Mouse (Mus musculus): ENCODE results near the gene Rnf144a. TPM values are rescaled to one million over a fixed set of nuclear protein-coding genes. Genes with fewer than 3 reads are reported as not detected.

The Rnf144a gene
- polyA plus RNA-seq (2016; fragmentation: Nextera tagmentation; extraction: Ambion mirVana) = 9.7 and 17.8 TPM in 2 replicates

DNA sequence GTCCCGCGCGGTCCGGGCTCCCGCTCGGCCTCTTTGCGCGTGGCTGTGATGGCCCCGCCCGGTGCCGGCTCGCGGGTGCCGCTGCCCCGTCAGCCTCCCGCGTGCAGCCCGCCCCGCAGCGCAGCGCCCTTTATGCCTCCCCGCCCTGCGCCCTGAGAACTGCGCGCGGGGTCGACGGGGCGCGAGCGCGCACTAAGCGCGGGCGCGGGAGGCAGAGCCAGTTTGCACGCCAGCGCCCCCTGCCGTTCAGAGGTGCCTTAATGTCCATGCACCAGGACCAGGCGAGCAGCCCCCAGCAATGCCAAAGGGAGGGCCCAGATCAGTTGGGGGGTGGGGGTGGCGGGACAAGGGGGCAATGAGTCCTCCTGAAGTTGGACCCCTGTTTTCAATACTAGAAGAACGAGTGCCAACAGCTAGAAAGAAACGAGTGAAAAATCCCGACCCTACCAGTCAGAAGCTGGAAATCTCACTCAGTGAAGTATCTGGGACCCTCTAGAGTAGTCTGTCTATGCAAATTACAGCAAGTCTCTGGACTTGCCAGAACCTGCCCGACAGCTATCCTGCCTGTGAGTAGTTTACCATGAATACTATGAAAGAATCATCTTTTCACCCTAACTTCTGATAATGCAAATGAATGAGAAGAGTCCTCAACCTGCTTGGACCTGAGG, at the start of gene Rnf144a:
Gene Rnf144a (minus strand): TSS at position 151 of the 668 bp plus-strand sequence.
- H3K4me3 ChIP-seq = peak within 1 kb of the TSS; percentile 95
- 2% methylated on average over 45 of the region's 45 CpGs for WGBS
- peaks cover 32% of the 10 kb centered on the region for H3K4me1 ChIP-seq
- no peaks in the 10 kb centered on the region for H3K36me3 ChIP-seq
- H3K9me3 ChIP-seq = no peaks in the 10 kb centered on the region
- H3K27me3 ChIP-seq (ENCODE audit: insufficient read depth, poor library complexity, severe bottlenecking) = peaks cover 1% of the 10 kb centered on the region; the same call in 1 of the 2 replicates
- peak; percentile 87 for DNase-seq (ENCODE audit: low spot score)
- H3K27ac ChIP-seq = peak within 1 kb of the TSS; percentile 94

DNA sequence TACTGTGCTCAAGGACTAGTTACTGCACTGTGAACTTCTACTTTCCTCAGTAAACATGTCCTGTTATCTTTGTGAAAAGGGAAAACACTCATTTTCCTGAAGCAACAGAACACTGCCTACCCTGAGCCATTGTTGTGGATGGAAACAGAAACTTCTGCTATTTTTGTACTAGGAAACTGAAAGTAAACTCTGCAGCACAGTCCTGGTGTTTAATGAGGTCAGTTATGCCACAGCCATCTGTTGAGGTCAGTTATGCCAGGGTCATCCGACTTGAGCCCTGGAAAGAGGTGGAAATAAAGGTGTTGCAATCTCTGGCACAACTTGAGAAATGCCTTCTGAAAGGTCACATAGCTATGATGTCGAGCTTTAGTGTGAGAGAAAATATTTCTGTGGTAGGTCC, 45.0 kb upstream of the Rnf144a start:
- Histone ChIP-seq H3K36me3 (no peaks in the 10 kb centered on the region), H3K4me3 (no peak overlapping the region), H3K27me3 (ENCODE audit: insufficient read depth, poor library complexity, severe bottlenecking) (no peaks in the 10 kb centered on the region), H3K4me1 (peaks cover 13% of the 10 kb centered on the region; the same call in 1 of the 2 replicates), H3K9me3 (no peaks in the 10 kb centered on the region), H3K27ac (no peak overlapping the region)
- 55% methylated on average over 2 of the region's 2 CpGs for WGBS
- DNase-seq (ENCODE audit: low spot score) = no peak

DNA sequence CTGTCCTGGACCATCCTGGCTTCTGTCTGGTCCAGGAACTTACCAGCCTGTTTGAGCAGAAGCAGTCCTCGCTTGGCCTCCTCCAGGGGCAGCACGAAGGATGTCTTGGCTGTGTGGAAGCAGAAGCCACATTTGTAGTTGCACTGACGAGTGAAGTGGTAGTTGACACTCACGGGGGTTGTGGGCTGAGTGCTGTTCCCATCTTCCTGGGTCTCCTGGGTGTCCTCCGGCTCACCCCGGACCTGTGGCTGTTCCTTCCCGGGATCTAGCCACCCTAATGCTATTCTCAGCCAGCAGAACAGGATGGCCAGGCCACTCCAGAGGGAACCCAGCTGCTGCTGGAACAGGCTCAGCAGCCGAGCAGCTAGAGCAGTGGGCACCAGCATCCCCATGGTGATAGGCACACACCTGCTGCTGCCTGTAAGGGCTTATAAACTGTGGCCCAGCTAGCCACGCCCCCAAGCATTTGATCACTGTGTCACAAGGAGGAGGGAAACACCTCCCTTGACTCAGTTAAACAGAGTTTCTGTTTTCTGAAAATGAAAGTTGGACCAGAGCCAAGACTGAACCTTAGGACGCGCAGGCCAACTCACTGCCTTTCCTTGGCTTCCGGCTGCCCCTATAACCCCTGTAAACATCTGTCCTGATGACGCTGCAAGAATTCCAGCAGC, 41.1 kb upstream of the Rnf144a start, which contains the start of gene Rsad2:
Gene Rsad2 (minus strand): TSS at position 425 of the 671 bp plus-strand sequence.
- no peak for DNase-seq (ENCODE audit: low spot score)
- H3K27me3 ChIP-seq (ENCODE audit: insufficient read depth, poor library complexity, severe bottlenecking) = no peaks in the 10 kb centered on the region
- WGBS = 52% methylated on average over 13 of the region's 13 CpGs
- H3K9me3 ChIP-seq = no peaks in the 10 kb centered on the region
- H3K36me3 ChIP-seq = no peaks in the 10 kb centered on the region
- no peak within 1 kb of the TSS for H3K4me3 ChIP-seq
- peaks cover 17% of the 10 kb centered on the region; the same call in 1 of the 2 replicates for H3K4me1 ChIP-seq
- H3K27ac ChIP-seq = peak within 1 kb of the TSS; percentile 36; the same call in 1 of the 2 replicates

DNA sequence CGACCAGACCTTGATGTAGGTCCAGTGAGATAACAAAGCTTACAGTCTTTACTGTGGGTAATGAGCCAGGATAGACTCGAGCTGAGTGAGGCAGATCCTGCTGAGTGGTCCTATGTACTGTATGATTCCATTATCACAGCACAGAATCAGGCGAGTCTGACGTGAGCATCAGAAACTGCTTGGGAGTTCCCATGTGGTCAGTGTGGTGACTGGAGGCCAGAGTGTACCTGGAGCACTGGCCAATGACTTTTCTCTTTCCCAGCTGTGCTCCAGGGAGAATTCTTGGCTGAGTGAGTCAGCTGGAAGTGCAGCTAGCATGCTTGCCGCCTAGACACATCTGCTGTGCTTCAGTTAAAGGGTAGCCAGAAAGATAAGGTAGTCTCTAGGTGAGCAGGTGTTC, 39.6 kb upstream of the Rnf144a start:
- Histone ChIP-seq H3K36me3 (no peaks in the 10 kb centered on the region), H3K4me3 (no peak overlapping the region), H3K4me1 (peaks cover 11% of the 10 kb centered on the region; the same call in 1 of the 2 replicates), H3K27ac (no peak overlapping the region), H3K27me3 (ENCODE audit: insufficient read depth, poor library complexity, severe bottlenecking) (no peaks in the 10 kb centered on the region), H3K9me3 (no peaks in the 10 kb centered on the region)
- DNase-seq (ENCODE audit: low spot score) = no peak
- 53% methylated on average over 5 of the region's 5 CpGs for WGBS

DNA sequence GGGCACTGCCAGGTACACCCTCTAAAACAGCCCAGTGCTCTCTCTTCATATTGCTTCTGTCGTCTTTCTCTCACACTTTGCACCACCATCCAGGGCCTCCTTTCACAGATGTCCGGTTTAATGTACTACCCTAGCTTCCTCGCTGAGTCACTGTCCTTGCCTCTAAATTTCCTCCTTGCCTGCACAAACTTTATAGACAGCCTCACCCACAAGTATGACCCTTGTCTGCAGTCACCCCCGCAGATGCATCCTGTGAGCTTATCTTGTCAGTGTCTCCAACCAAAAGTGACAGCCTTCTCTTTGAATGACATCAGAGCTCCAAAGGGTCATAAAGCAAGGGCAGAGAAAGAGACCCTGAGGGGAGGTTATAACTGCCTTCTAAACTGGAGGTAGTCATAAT, 37.9 kb upstream of the Rnf144a start:
- WGBS = 56% methylated on average over 4 of the region's 4 CpGs
- no peaks in the 10 kb centered on the region for H3K27me3 ChIP-seq (ENCODE audit: insufficient read depth, poor library complexity, severe bottlenecking)
- H3K9me3 ChIP-seq = no peaks in the 10 kb centered on the region
- H3K4me1 ChIP-seq = peaks cover 11% of the 10 kb centered on the region; the same call in 1 of the 2 replicates
- H3K27ac ChIP-seq = no peak overlapping the region
- DNase-seq (ENCODE audit: low spot score) = no peak
- H3K36me3 ChIP-seq = no peaks in the 10 kb centered on the region
- no peak overlapping the region for H3K4me3 ChIP-seq

DNA sequence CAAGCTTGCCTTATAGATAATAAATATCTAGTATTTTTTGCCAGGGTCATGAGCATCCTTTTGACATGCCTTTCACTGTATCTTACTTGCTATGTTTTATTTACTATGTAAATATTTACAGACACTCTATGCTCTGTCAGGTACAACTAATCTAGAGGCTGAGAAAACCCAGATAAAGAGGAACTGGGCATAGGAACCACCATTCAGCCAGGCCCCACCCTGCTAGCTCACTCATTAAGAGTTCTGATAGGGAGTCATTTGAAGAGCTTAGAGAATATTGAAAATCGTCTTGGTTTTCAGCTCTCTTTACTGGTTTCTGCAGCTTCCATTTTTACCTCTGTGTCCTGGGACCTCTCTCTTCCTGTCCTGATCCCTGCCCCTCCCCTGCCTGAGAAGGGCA, 36.1 kb upstream of the Rnf144a start:
- Histone ChIP-seq H3K27ac (no peak overlapping the region), H3K27me3 (ENCODE audit: insufficient read depth, poor library complexity, severe bottlenecking) (no peaks in the 10 kb centered on the region), H3K4me3 (no peak overlapping the region), H3K9me3 (no peaks in the 10 kb centered on the region), H3K36me3 (no peaks in the 10 kb centered on the region), H3K4me1 (peaks cover 8% of the 10 kb centered on the region; the same call in 1 of the 2 replicates)
- DNase-seq (ENCODE audit: low spot score) = no peak
- WGBS = 36% methylated on average over 1 of the region's 1 CpGs

DNA sequence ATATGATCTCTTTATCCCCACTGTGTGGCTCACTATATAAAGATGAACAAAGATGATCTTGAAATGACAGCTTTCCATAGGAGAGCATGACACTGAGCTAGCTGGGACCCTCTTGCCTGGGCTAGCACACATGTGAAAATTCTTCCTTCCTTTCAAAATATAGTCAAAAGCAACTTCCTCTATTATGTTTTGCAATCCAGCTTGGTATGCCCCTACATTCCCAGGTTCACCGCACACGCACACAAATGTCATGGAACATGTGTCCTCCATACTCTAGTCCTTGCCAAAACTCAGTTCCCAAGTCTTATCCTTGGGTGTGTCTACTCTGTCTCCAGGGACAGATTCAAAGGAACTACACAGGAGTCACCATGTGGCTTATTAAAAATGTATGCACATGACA, 34.4 kb upstream of the Rnf144a start:
- Histone ChIP-seq H3K4me3 (no peak overlapping the region), H3K27ac (no peak overlapping the region), H3K9me3 (no peaks in the 10 kb centered on the region), H3K27me3 (ENCODE audit: insufficient read depth, poor library complexity, severe bottlenecking) (no peaks in the 10 kb centered on the region), H3K4me1 (peaks cover 4% of the 10 kb centered on the region; the same call in 1 of the 2 replicates), H3K36me3 (no peaks in the 10 kb centered on the region)
- WGBS = 98% methylated on average over 2 of the region's 2 CpGs
- no peak for DNase-seq (ENCODE audit: low spot score)

DNA sequence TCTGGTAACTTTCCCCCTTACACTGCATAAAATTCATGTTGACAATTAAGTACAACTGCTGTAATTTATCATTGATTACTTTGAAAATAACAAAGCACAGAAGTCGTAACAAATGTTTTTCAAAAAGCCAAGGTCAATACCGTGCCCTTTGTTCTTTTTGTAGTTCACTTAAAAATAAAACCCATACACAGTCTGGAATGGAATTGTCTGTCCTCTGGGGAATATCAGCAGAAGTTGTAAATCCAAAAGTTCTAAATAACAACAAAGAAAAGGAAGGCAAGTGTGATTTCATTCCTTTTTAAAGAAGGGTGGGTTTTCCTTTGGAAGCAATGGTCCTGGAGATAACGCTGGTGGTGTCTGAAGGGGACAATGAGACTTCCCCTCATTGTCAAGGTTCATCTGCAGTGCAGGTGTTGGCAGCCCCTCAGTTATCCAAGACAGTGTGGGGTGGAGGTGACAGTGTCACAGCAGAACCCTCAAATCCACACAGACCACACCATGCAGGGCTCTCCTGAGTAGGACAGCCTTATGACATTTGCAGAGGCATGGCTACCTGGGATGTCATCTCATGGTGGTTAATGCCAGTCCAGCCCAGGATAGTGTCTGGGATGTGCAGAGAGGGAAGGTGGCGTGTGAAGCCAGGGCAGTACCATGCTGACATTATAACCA, 31.5 kb upstream of the Rnf144a start:
- Histone ChIP-seq H3K4me3 (no peak overlapping the region), H3K9me3 (no peaks in the 10 kb centered on the region), H3K4me1 (no peaks in the 10 kb centered on the region), H3K27ac (no peak overlapping the region), H3K36me3 (no peaks in the 10 kb centered on the region), H3K27me3 (ENCODE audit: insufficient read depth, poor library complexity, severe bottlenecking) (no peaks in the 10 kb centered on the region)
- no peak for DNase-seq (ENCODE audit: low spot score)
- 74% methylated on average over 4 of the region's 4 CpGs for WGBS

DNA sequence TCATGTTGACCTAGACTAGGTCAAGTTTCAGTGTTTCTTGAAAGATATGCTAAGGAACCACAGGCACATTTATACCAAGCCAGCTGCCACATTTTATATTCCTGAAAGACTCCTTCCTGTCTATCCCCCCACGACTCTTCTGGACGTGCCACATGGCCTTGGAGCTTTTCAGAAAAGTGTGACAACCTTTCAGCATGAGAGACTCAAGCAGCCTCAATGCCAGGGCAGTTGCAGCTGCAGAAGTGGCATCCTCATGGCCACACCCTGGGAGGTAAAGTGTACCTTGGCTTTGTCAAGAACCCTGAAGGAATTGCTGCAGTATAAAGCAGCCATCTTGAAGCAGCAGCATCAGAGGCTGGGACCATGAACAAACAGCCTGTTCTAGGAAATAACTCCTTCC, 29.5 kb upstream of the Rnf144a start:
- Histone ChIP-seq H3K4me1 (no peaks in the 10 kb centered on the region), H3K9me3 (no peaks in the 10 kb centered on the region), H3K36me3 (no peaks in the 10 kb centered on the region), H3K4me3 (no peak overlapping the region), H3K27me3 (ENCODE audit: insufficient read depth, poor library complexity, severe bottlenecking) (no peaks in the 10 kb centered on the region), H3K27ac (no peak overlapping the region)
- WGBS = 84% methylated on average over 2 of the region's 2 CpGs
- no peak for DNase-seq (ENCODE audit: low spot score)

DNA sequence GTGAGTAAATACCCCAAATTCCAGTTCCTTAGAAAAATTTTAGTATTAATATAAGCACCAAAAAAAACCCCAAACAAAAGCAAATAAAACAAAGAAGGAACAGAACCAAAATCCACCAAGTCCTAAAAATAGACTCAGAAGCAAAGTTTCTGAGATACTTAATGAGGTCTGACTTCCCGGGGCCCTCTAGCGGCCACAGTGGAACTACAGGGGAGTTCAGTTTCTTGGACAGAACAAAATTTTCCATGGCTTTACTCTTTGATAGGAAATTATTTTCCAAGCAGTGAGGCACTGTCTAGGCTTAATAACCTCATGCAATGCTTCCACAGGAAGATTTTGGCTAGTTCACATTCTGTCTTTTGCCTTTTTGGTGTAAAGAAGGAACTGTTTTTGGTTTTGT, 29.0 kb upstream of the Rnf144a start:
- 1% methylated on average over 2 of the region's 2 CpGs for WGBS
- no peak for DNase-seq (ENCODE audit: low spot score)
- no peaks in the 10 kb centered on the region for H3K4me1 ChIP-seq
- no peak overlapping the region for H3K27ac ChIP-seq
- no peaks in the 10 kb centered on the region for H3K36me3 ChIP-seq
- no peak overlapping the region for H3K4me3 ChIP-seq
- H3K27me3 ChIP-seq (ENCODE audit: insufficient read depth, poor library complexity, severe bottlenecking) = no peaks in the 10 kb centered on the region
- no peaks in the 10 kb centered on the region for H3K9me3 ChIP-seq

DNA sequence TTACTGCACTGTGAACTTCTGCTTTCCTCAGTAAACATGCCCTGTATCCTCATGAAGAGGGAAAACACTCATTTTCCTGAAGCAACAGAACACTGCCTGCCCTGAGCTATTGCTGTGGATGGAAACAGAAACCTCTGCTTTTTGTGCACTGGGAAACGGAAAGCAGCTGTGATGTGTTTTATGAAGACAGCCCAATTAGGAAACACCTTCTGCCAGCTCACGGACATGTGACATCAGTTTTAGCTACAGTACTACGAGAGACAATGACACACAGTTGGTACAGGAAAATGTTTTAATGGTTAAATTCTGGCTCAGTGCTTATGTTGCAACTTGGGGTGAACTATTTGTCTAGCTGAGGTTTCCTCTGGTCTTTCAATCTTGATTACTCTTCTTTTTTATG, 24.3 kb upstream of the Rnf144a start:
- Histone ChIP-seq H3K4me1 (no peaks in the 10 kb centered on the region), H3K4me3 (no peak overlapping the region), H3K9me3 (no peaks in the 10 kb centered on the region), H3K36me3 (no peaks in the 10 kb centered on the region), H3K27me3 (ENCODE audit: insufficient read depth, poor library complexity, severe bottlenecking) (no peaks in the 10 kb centered on the region), H3K27ac (no peak overlapping the region)
- WGBS = 74% methylated on average over 3 of the region's 3 CpGs
- DNase-seq (ENCODE audit: low spot score) = no peak

DNA sequence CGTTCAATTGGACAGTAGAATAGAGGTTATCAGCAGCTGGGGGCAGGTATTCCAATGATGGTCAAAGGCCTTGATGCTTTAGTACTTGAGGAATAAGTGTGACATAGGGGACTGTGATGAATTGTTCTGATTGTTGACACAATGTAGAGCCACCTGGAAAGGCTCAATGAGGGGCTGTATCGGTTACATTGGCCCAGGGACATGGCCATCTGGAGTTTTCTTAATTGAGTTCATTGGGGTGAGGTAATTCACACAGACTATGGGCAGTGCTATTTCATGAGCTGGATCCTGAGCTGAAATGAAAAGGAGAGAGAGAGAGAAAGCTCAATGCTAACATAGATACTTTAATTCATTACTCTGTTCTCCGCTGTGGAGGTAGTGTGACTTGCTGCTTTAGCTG, 22.9 kb upstream of the Rnf144a start:
- Histone ChIP-seq H3K4me3 (no peak overlapping the region), H3K27ac (no peak overlapping the region), H3K9me3 (no peaks in the 10 kb centered on the region), H3K36me3 (no peaks in the 10 kb centered on the region), H3K4me1 (no peaks in the 10 kb centered on the region), H3K27me3 (ENCODE audit: insufficient read depth, poor library complexity, severe bottlenecking) (no peaks in the 10 kb centered on the region)
- no peak for DNase-seq (ENCODE audit: low spot score)
- 74% methylated on average over 3 of the region's 3 CpGs for WGBS

DNA sequence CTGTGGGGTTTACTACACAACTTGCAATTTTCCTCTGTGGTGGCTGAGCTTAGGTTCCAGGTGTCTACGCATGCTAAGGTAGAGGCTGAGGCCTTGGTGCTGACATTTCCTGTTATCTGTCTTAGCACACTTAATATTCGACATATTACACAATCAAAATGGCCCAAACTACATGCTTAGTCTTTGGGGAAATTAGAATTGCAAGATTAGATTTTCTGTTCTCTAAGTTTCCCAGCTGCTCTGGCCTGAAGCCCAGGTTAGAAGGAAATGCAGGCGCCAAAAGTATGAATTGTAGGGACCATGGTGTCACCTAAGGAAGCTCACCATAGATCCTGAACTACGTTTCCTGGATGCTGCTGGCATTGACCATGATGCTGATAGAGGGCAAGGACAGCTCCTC, 21.3 kb upstream of the Rnf144a start:
- Histone ChIP-seq H3K9me3 (no peaks in the 10 kb centered on the region), H3K4me3 (no peak overlapping the region), H3K36me3 (no peaks in the 10 kb centered on the region), H3K27me3 (ENCODE audit: insufficient read depth, poor library complexity, severe bottlenecking) (no peaks in the 10 kb centered on the region), H3K27ac (no peak overlapping the region), H3K4me1 (no peaks in the 10 kb centered on the region)
- DNase-seq (ENCODE audit: low spot score) = no peak
- WGBS = 82% methylated on average over 4 of the region's 4 CpGs
